Mouse (Mus musculus) gonadal fat pad, adult 2 months (tissue): Measurements from ENCODE around the gene Cd180. TPM values are rescaled to one million over a fixed set of nuclear protein-coding genes. Genes with fewer than 3 reads are reported as not detected.

Source experiments
- DNase-seq: peaks from one replicate; pipeline ENCODE4 v3.0.0-alpha.2; 2012; ENCODE audit warnings: low read depth
- polyA plus RNA-seq: library from polyadenylated mRNA; depleted of rRNA; stranded (reverse); fragments of >200 nt; gene quantifications from 2 replicates; pipeline ENCODE4 v1.2.3, GENCODE M21; 2012

Cd180 gene
- polyA plus RNA-seq, 1 experiment: 1.1 TPM

GRCm38 (mm10) chr13:102783531-102784310 lies 90.4 kb downstream of the Cd180 start:
- DNase-seq: no peak

- DNase-seq: no peak
These were observed 93.4 kb downstream of the Cd180 start for GRCm38 (mm10) chr13:102786666-102787230.
